Mouse (Mus musculus) forelimb bud, embryonic 11.5 days (tissue): ENCODE data around the gene Lin7a.
A peak's percentile ranks its signal among the peaks of the same experiment; 100 is the strongest.

Experiments
- DNase-seq: peaks from one replicate; pipeline ENCODE4 v3.0.0-alpha.2; 2012; ENCODE audit warnings: low read depth, low spot score

The Lin7a gene

DNA sequence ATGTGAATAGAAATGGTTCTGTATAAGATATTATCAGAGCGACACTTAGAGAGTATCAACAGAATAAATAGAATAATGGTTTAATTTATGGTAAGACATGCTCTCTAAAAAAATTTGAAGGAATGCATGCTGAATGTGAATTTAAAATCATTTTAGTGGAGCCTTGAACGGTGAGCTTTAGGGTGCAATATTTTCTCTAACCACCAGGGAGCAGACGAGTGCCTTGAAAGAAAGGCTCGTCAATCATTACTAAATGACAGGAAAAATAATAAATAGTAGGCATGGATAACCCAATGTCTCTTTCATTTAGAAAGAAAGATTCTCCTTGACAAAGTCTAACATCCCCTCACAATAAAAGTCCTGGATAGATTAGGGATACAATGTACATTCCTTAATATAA is 171.3 kb downstream of the Lin7a start:
- DNase-seq = peak; percentile 34

DNA sequence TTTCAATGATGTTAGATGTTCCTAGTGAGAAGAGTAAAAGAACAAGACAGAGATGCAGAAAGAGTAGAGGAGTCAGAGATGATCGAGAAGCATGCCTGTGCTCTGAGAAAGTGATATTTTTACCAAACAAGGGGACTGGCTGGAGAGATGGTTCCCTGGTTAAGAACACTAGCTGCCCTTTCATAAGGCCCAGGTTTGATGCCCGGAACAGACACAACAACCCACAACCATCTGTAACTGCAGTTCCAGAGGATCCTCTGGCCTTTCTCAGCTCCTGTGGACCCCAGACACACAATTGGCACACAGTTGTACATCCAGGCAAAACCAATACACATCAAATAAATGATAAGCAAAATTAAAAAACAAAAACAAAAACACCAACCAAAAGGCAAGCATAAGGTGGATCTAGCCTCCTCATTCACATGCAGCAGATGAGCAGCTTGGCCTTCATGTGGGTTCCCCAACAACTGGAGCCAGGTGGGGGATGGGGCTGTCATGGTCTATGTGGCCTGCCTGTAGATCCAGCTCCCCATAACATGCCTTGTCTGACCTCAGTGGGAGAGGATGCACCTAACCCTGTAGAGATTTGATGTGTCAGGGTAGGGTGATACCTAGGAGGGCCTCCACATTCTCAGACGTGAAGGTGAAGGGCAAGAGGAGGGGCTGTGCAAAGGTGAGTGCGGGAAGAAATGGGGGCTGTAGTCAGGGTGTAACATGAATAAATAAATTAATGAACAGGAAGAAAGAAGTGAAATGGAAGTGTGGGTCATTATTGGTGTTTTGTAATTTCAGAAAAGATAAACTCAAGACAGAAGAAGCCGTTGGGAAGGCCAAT is 178.2 kb downstream of the Lin7a start:
- DNase-seq = no peak

GRCm38 (mm10) chr10:107467819-107468218 is 196.3 kb downstream of the Lin7a start:
- DNase-seq = no peak
